Mouse (Mus musculus): ENCODE data around the gene Abcg5.
A peak's percentile ranks its signal among the peaks of the same experiment; 100 is the strongest.

Abcg5 gene

DNA sequence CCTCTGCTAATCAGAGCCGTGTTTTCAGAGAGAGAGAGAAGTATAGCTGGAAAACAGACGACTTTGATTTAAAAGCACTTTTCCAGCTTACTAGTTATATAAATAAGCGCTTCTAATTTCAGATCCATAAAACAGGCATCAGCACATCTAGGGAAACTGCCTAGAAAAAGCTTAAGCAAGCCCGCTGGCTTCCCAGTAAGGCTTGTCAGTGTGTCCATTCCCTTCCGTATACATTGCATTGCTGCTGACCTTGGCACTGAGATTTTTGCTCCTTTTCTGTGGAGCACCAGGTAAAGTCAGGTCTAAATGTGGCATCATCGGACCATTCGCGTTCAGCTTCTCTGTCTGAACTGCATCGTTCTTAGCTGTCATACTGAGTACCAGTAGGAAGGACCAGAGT lies 40.5 kb downstream of the Abcg5 start:
- no peak for DNase-seq

DNA sequence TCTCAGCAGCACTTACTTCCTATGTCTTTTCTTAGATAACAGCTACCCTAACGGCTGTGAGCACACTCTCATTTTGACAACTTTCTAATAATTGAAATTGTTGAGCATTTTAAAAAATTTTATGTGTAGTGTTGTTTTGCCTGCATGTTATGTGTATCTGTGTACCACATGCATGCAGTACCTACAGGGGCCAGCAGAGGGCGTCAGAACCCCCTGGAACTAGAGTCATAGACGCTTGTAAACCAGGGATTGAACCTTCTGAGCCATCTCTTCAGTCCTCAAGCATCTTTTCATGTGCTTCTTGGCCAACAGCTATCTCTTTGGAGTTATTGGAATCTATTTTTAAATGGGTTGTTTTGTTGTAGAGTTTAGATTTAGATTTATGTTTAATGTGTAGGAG lies 40.9 kb downstream of the Abcg5 start:
- peak; percentile 68 for DNase-seq

DNA sequence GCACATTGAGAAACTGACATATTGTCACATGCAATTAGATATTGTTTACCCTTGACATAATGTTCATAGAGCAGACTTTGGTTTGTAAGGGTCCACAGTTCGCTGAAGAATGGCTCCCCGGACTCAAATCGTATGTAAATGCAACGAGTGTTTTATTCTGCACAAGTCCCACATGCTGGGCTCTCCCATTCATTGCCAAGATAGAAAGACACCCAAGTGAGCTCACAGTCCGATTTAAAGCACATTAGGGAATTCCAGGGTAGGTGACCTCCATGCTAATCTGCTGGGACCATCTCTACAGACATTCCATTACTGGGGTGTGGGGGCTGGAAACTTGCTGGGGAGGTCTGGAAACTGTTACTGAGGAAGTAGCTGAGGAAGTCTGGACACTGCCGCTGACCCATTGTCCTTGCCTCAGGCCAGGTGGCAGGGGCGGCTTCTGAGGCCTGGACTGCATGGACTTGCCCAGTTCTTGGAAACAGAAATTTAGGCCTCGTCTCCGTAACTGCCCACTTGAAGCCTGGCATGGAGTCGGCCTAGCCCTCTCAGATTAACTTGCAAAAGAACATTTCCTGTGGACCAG lies 42.9 kb downstream of the Abcg5 start:
- no peak for DNase-seq

GRCm38 (mm10) chr17:84637971-84638370 lies 44.8 kb downstream of the Abcg5 start:
- no peak for DNase-seq

- no peak for DNase-seq
These were observed 46.5 kb downstream of the Abcg5 start for GRCm38 (mm10) chr17:84636328-84636727.

DNA sequence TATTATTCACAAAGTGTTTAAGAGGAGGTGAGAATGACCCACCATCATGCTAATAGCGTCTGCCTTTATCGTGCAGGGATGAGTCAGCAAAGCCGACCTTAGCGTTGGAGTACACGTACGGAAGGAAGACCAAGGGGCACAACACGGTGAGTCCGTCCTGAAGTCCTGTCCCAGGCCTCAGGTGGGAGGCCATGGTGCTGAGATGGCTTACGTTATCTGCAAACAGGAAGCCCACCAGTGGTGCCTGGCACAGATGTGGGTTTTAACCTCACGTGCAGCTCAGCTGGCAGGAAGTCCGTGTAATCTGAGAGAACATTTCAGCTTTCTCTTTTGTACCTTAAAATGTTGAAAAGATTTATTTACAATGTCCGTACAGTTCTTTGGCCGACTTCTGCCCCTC lies 49.4 kb downstream of the Abcg5 start:
- DNase-seq, result peak; percentile 68

- DNase-seq, result no peak
These were observed 51.0 kb downstream of the Abcg5 start for GRCm38 (mm10) chr17:84631836-84632235.

DNA sequence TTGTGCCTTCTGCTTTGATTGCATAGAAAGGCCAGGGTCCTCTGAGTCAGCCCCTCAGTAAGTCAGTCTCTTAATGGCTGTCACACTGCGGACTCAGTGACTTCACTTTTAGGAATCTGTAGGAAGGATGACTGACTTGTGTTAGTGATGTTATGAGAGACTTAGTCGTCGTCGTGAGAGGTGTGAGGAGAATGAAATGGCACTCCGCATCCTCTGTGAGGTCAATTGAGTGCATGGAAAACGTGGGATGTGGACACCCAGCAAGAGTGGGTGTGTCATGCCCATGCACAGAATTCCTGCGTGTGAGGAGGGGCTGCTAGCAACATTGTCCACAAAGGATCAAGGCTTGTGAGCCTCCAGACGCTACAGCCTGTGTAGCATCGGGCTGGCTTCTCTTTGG lies 54.2 kb downstream of the Abcg5 start:
- DNase-seq, result no peak

DNA sequence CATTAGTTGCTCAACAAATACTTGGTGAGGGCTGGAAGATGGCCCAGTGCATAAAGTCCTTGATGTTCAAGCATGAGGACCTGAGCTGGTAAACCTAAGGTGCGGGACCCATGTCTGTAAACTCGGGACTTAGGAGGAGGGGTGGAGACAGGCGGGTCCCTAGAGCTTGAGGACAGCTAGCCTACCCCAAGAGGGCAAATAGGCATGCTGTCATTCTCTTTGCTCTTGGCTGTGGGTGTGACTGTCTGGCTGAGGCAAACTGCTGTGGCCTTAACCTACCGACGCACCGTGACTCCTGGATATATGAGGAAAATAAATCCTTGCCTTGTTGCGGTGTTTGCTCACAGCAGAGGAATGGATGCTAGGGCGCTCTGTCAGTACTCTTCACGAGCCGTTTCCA lies 55.1 kb downstream of the Abcg5 start:
- no peak for DNase-seq

DNA sequence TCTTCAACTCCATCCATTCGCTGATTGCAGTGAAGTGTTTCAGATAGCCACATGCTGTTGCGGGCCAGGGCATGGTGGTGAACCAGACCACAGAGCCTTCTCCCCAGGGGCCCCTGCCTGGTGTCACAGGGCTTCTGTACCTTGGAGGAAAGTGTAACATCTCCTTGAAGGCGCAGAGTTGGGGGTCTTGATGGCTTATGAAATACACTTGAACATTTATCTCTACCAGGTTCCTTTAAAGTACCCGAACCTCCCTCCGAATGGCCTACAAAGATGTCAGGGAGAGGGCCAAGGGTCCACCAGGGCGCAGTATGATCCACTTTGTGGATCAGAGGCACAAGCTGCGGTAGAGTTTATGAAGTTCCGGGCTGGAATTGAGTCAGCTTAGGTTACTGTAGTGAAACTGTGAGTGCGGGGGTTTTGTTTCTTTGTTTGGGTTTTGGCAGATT lies 55.9 kb downstream of the Abcg5 start:
- no peak for DNase-seq

DNA sequence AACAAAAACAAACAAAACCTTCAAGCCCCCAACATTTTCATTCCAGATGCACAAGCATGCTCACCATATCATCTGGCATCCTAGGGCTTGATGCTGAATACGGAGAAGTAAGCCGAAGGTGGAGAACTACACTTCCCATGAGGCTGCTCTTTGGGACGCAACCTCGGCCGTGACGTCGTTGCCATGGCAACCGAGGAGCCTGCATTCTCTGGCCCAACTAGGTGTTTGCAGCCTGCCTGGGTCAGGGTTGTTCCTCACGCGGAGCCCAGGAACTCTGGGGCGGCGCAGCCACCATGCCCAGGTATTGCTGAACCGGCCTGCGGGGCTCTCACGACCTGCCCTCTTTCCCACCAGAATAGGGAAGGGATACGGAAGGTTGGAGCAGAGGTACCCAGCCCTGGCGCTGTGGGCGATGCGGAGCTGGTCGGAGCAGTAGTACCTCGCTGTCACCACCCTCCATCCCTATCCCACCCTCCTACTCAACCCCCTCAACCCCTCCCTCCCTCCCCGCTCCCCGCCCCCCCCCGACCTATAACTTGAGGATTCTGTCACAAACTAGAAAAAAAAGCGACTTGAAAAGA lies 56.4 kb downstream of the Abcg5 start, which contains the start of gene Dync2li1:
TSS of gene Dync2li1 (plus strand) at position 221 of the 581 bp plus-strand sequence.
- peak; percentile 87 for DNase-seq

GRCm38 (mm10) chr17:84622873-84623272 lies 59.9 kb downstream of the Abcg5 start:
- no peak for DNase-seq

DNA sequence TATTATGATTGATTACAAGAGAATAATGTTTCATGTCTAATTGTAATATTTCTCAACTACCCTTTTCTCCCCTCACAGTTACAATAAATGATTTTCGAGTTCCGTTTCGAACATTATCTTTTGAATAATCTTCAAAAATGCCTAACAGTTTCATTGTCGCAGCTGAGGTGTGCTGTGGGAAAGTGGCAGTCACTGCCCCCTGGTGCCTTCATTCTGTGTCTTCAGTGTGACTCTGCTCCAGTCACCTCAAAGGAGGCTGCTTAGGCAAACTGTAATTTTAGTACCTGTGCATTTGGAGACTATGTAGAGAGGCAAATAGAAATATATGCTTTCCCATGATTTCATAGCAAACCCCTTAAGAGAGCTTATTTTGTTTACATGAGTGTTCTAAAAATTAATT lies 60.8 kb downstream of the Abcg5 start:
- DNase-seq, result no peak

GRCm38 (mm10) chr17:84621209-84621608 lies 61.6 kb downstream of the Abcg5 start:
- no peak for DNase-seq

GRCm38 (mm10) chr17:84620610-84621009 lies 62.2 kb downstream of the Abcg5 start:
- DNase-seq, result no peak

- DNase-seq, result no peak
These were observed 62.7 kb downstream of the Abcg5 start for GRCm38 (mm10) chr17:84620076-84620475.

GRCm38 (mm10) chr17:84619112-84619511 lies 63.7 kb downstream of the Abcg5 start:
- no peak for DNase-seq

DNA sequence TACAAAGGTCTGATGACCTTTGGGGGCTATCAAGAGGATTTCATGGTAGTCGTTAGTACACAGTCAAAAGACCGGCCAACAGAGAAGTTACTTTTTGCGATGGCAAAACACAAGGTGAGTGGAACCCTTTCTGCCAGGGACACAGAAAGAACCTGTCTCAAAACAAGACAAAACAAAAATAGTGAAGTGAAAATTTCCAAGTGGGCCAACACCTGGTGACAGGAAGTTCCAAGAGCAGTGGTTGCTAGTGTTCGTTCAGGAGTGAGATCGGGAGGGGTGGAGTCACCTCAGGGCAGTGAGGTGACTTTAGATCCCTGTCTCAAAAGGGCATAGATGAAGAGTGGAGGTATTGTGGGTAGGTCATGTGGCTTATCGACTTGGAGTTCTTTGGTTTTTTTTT lies 64.9 kb downstream of the Abcg5 start:
- no peak for DNase-seq

GRCm38 (mm10) chr17:84616526-84617074 lies 66.2 kb downstream of the Abcg5 start:
- no peak for DNase-seq

DNA sequence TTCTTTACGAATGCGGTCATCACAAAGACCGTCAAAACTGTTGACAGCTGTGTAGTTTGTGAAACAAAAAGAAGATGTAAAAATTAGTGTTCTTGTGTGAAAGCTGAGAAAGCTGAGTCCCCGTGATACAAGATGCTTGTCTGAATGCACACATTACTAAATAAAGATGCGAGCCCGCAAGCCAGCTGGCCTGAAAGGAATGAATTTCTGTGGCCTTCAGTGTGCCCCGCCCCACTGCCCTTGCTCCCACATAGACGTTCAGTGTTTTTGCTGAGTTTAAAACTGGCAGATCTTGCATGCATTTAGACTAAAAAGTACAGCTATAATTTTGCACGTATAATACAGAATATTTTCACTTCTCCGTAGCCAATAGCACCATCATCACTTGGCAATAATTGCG lies 67.0 kb downstream of the Abcg5 start:
- no peak for DNase-seq

GRCm38 (mm10) chr17:84611971-84612370 lies 70.8 kb downstream of the Abcg5 start:
- no peak for DNase-seq

DNA sequence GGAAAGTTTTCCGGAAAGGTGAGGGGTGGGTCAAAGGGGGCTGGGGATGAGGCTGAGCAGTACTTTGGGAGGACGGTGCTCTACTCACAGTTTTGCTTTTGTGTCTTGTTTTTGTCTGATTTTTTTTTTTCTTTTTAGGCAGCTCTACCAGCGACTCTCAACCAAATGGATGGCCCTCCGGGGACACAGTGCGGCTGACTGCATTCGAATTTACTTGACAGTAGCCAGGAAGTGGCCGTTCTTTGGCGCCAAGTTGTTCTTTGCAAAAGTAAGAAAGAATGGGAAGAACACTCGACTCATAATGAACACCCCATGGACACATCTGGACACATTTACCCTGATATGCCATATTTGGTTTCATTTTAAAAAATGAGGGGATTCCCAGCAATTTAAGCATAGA lies 71.3 kb downstream of the Abcg5 start:
- no peak for DNase-seq

- no peak for DNase-seq
These were observed 74.2 kb downstream of the Abcg5 start for GRCm38 (mm10) chr17:84608606-84609005.

Measured in thymus, postnatal 14 days (tissue).